Mouse (Mus musculus): ENCODE measurements at regions not wholly inside any gene's neighbourhood (a gene's known extent, or its start where the extent isn't known, plus 50 kb on each side); places are given as distances from the start of the nearest gene placed in this dataset.
A peak's percentile ranks its signal among the peaks of the same experiment; 100 is the strongest.
"Not testable (repeated sequence)": the region's sequence is repeated elsewhere in the genome, so short reads cannot be mapped to it uniquely, and the experiment has no call there.

GRCm38 (mm10) chr7:75393466-75393865 is 61.9 kb upstream of the Akap13 start:
- no peak for ATAC-seq (ENCODE audit: insufficient number of reproducible peaks, insufficient read depth, low FRiP score, low read depth)
- no peak overlapping the region for H3K27ac ChIP-seq (ENCODE audit: low read length)
- WGBS = 91% methylated on average over 2 of the region's 2 CpGs
- peaks cover 11% of the 10 kb centered on the region; the same call in 1 of the 2 replicates for H3K4me1 ChIP-seq (ENCODE audit: control insufficient read depth, insufficient read depth, low read length)
- H3K36me3 ChIP-seq (ENCODE audit: control insufficient read depth, insufficient read depth, low read length) = no peaks in the 10 kb centered on the region
- no peaks in the 10 kb centered on the region for H3K9me3 ChIP-seq (ENCODE audit: control insufficient read depth, low read depth, low read length)
- no peak overlapping the region for H3K9ac ChIP-seq (replicated peaks; ENCODE audit: low read depth, low read length)
- no peaks in the 10 kb centered on the region for H3K27me3 ChIP-seq (ENCODE audit: control insufficient read depth, insufficient read depth, low read length)
- H3K4me3 ChIP-seq (ENCODE audit: low read depth, low read length) = no peak overlapping the region
- no peak overlapping the region for H3K4me2 ChIP-seq (replicated peaks; ENCODE audit: low read depth, low read length)

- no peak overlapping the region for H3K27ac ChIP-seq (ENCODE audit: low read length)
- H3K27me3 ChIP-seq (ENCODE audit: control insufficient read depth, insufficient read depth, low read length) = no peaks in the 10 kb centered on the region
- H3K36me3 ChIP-seq (ENCODE audit: control insufficient read depth, insufficient read depth, low read length) = no peaks in the 10 kb centered on the region
- no peak overlapping the region for H3K9ac ChIP-seq (replicated peaks; ENCODE audit: low read depth, low read length)
- WGBS = 49% methylated on average over 8 of the region's 8 CpGs
- no peaks in the 10 kb centered on the region for H3K9me3 ChIP-seq (ENCODE audit: control insufficient read depth, low read depth, low read length)
- no peak for ATAC-seq (ENCODE audit: insufficient number of reproducible peaks, insufficient read depth, low FRiP score, low read depth)
- H3K4me2 ChIP-seq (replicated peaks; ENCODE audit: low read depth, low read length) = no peak overlapping the region
- no peak overlapping the region for H3K4me3 ChIP-seq (ENCODE audit: low read depth, low read length)
- H3K4me1 ChIP-seq (ENCODE audit: control insufficient read depth, insufficient read depth, low read length) = peaks cover 11% of the 10 kb centered on the region; the same call in 1 of the 2 replicates
Measured at GRCm38 (mm10) chr7:75394866-75395580, 60.3 kb upstream of the Akap13 start.

GRCm38 (mm10) chr7:75397559-75397958 is 57.8 kb upstream of the Akap13 start:
- Histone ChIP-seq H3K27me3 (ENCODE audit: control insufficient read depth, insufficient read depth, low read length) (no peaks in the 10 kb centered on the region), H3K36me3 (ENCODE audit: control insufficient read depth, insufficient read depth, low read length) (no peaks in the 10 kb centered on the region), H3K27ac (ENCODE audit: low read length) (no peak overlapping the region), H3K4me1 (ENCODE audit: control insufficient read depth, insufficient read depth, low read length) (peaks cover 11% of the 10 kb centered on the region; the same call in 1 of the 2 replicates), H3K4me3 (ENCODE audit: low read depth, low read length) (no peak overlapping the region), H3K9me3 (ENCODE audit: control insufficient read depth, low read depth, low read length) (no peaks in the 10 kb centered on the region; the same call in 1 of the 2 replicates), H3K4me2 (replicated peaks; ENCODE audit: low read depth, low read length) (no peak overlapping the region), H3K9ac (replicated peaks; ENCODE audit: low read depth, low read length) (no peak overlapping the region)
- WGBS = 13% methylated on average over 7 of the region's 7 CpGs
- peak; percentile 88 for ATAC-seq (ENCODE audit: insufficient number of reproducible peaks, insufficient read depth, low FRiP score, low read depth)

GRCm38 (mm10) chr7:75398480-75398879 is 56.9 kb upstream of the Akap13 start:
- not testable (repeated sequence) for H3K27ac ChIP-seq (ENCODE audit: low read length); H3K9me3 ChIP-seq (ENCODE audit: control insufficient read depth, low read depth, low read length); ATAC-seq (ENCODE audit: insufficient number of reproducible peaks, insufficient read depth, low FRiP score, low read depth); H3K9ac ChIP-seq (replicated peaks; ENCODE audit: low read depth, low read length); H3K4me2 ChIP-seq (replicated peaks; ENCODE audit: low read depth, low read length); H3K36me3 ChIP-seq (ENCODE audit: control insufficient read depth, insufficient read depth, low read length); H3K4me3 ChIP-seq (ENCODE audit: low read depth, low read length); H3K27me3 ChIP-seq (ENCODE audit: control insufficient read depth, insufficient read depth, low read length)
- 89% methylated on average over 2 of the region's 2 CpGs for WGBS
- peaks cover 11% of the 10 kb centered on the region; the same call in 1 of the 2 replicates for H3K4me1 ChIP-seq (ENCODE audit: control insufficient read depth, insufficient read depth, low read length)

- WGBS = 47% methylated on average over 7 of the region's 7 CpGs
- H3K36me3 ChIP-seq (ENCODE audit: control insufficient read depth, insufficient read depth, low read length) = no peaks in the 10 kb centered on the region
- H3K4me1 ChIP-seq (ENCODE audit: control insufficient read depth, insufficient read depth, low read length) = peaks cover 11% of the 10 kb centered on the region; the same call in 1 of the 2 replicates
- H3K9ac ChIP-seq (replicated peaks; ENCODE audit: low read depth, low read length) = no peak overlapping the region
- peak; percentile 70 for ATAC-seq (ENCODE audit: insufficient number of reproducible peaks, insufficient read depth, low FRiP score, low read depth)
- H3K4me3 ChIP-seq (ENCODE audit: low read depth, low read length) = no peak overlapping the region
- H3K4me2 ChIP-seq (replicated peaks; ENCODE audit: low read depth, low read length) = no peak overlapping the region
- no peaks in the 10 kb centered on the region for H3K27me3 ChIP-seq (ENCODE audit: control insufficient read depth, insufficient read depth, low read length)
- H3K9me3 ChIP-seq (ENCODE audit: control insufficient read depth, low read depth, low read length) = no peaks in the 10 kb centered on the region; the same call in 1 of the 2 replicates
- no peak overlapping the region for H3K27ac ChIP-seq (ENCODE audit: low read length)
Measured at GRCm38 (mm10) chr7:75398904-75399724, 56.2 kb upstream of the Akap13 start.

DNA sequence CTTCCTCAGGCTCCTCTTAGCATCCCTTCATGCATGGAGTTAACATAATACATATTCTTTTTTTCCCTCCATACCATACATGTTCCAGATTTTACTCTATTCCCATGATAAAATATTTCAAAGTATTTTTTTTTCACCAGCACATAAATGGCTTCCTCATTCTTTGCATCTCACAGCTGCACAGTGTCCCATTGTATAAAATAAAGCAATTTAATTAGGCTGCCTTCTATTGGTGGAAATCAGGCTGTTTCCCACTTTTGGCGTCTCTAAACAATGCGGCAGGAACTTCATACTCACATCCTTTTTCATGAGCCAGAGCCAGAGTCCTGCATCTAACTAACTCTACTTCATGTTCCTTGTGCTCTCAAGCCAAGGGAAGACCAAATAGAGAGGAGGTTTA is 54.9 kb upstream of the Akap13 start:
- Histone ChIP-seq H3K4me1 (ENCODE audit: control insufficient read depth, insufficient read depth, low read length) (peaks cover 7% of the 10 kb centered on the region; the same call in 1 of the 2 replicates), H3K9ac (replicated peaks; ENCODE audit: low read depth, low read length) (no peak overlapping the region), H3K9me3 (ENCODE audit: control insufficient read depth, low read depth, low read length) (no peaks in the 10 kb centered on the region; the same call in 1 of the 2 replicates), H3K27ac (ENCODE audit: low read length) (no peak overlapping the region), H3K27me3 (ENCODE audit: control insufficient read depth, insufficient read depth, low read length) (no peaks in the 10 kb centered on the region), H3K36me3 (ENCODE audit: control insufficient read depth, insufficient read depth, low read length) (no peaks in the 10 kb centered on the region), H3K4me2 (replicated peaks; ENCODE audit: low read depth, low read length) (no peak overlapping the region), H3K4me3 (ENCODE audit: low read depth, low read length) (no peak overlapping the region)
- WGBS = 74% methylated on average over 2 of the region's 2 CpGs
- no peak for ATAC-seq (ENCODE audit: insufficient number of reproducible peaks, insufficient read depth, low FRiP score, low read depth)

DNA sequence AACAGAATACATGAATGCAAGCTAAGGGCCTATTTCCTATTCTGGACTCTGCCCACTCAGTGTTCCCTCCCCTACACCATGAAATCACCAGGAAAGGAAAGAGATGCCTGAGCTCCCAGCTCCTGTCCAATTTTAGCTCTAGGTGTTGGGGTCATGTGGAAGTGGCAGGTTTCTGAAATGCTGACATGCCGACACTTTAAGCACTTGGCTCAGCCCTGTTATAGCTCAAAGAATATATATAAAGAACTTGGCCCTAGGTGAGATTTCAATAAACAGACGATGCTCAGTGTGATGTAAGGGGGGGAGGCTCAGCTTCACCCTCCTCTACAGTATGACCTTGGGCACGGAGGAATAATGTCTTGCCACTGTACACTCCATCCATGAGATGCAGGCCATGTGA is 50.4 kb upstream of the Akap13 start:
- 63% methylated on average over 3 of the region's 3 CpGs for WGBS
- H3K4me1 ChIP-seq (ENCODE audit: control insufficient read depth, insufficient read depth, low read length) = no peaks in the 10 kb centered on the region
- H3K4me2 ChIP-seq (replicated peaks; ENCODE audit: low read depth, low read length) = no peak overlapping the region
- no peak for ATAC-seq (ENCODE audit: insufficient number of reproducible peaks, insufficient read depth, low FRiP score, low read depth)
- H3K36me3 ChIP-seq (ENCODE audit: control insufficient read depth, insufficient read depth, low read length) = no peaks in the 10 kb centered on the region
- H3K9me3 ChIP-seq (ENCODE audit: control insufficient read depth, low read depth, low read length) = no peaks in the 10 kb centered on the region; the same call in 1 of the 2 replicates
- no peak overlapping the region for H3K9ac ChIP-seq (replicated peaks; ENCODE audit: low read depth, low read length)
- H3K4me3 ChIP-seq (ENCODE audit: low read depth, low read length) = no peak overlapping the region
- no peak overlapping the region for H3K27ac ChIP-seq (ENCODE audit: low read length)
- H3K27me3 ChIP-seq (ENCODE audit: control insufficient read depth, insufficient read depth, low read length) = no peaks in the 10 kb centered on the region

All from stomach, embryonic 14.5 days (tissue).